Mouse (Mus musculus): Measurements from ENCODE around the gene Rgl2. TPM values are rescaled to one million over a fixed set of nuclear protein-coding genes. Genes with fewer than 3 reads are reported as not detected.

The Rgl2 gene
- polyA plus RNA-seq, 1 experiment from 2014 or later = 32.5 TPM

DNA sequence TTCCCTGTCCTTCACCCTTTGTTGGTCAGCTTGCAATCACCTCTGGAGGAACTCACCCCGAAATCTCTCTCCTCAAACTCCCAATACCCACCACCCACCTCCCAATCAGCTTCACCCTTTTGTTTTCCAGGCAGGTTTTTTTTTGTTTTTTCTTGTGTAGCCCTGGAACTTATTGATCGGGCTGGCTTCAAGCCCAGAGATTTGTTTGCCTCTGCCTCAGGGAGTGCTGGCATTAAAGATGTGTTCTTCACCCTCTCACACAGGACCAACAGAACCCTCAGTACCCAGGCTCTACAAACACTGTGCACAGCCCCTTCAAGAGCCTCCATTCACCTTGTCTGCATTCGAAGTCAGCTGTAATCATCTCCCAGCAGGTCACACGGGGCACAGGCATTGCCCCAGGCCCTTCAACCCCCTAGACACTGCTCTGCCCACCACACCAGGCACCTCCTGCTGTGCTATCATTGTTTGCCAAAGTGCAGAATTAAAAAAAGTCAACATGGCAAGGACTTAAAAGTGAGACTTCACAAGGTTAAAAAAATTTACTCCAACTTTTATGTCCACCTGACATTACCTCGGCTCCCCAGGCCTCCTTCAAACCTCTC, 24.7 kb downstream of the Rgl2 start:
- WGBS = 42% methylated on average over 5 of the region's 5 CpGs
- ATAC-seq (ENCODE audit: low FRiP score) = no peak
- no peak for DNase-seq (ENCODE audit: low spot score)
- Histone ChIP-seq H3K27me3 (ENCODE audit: control insufficient read depth, insufficient read depth, low read length) (no peaks in the 10 kb centered on the region), H3K4me3 (ENCODE audit: low read depth, low read length) (peak overlapping the region; percentile 97), H3K9me3 (ENCODE audit: control insufficient read depth, low read length) (no peaks in the 10 kb centered on the region), H3K9ac (ENCODE audit: low read depth, low read length) (peak overlapping the region; percentile 96), H3K36me3 (ENCODE audit: control insufficient read depth, insufficient read depth, low read length) (peaks cover 4% of the 10 kb centered on the region; the same call in 1 of the 2 replicates), H3K4me2 (replicated peaks; ENCODE audit: low read depth, low read length) (peak overlapping the region; percentile 96), H3K27ac (ENCODE audit: low read depth, low read length) (no peak overlapping the region), H3K4me1 (replicated peaks; ENCODE audit: control insufficient read depth, insufficient read depth, low read length) (peaks cover 19% of the 10 kb centered on the region)

DNA sequence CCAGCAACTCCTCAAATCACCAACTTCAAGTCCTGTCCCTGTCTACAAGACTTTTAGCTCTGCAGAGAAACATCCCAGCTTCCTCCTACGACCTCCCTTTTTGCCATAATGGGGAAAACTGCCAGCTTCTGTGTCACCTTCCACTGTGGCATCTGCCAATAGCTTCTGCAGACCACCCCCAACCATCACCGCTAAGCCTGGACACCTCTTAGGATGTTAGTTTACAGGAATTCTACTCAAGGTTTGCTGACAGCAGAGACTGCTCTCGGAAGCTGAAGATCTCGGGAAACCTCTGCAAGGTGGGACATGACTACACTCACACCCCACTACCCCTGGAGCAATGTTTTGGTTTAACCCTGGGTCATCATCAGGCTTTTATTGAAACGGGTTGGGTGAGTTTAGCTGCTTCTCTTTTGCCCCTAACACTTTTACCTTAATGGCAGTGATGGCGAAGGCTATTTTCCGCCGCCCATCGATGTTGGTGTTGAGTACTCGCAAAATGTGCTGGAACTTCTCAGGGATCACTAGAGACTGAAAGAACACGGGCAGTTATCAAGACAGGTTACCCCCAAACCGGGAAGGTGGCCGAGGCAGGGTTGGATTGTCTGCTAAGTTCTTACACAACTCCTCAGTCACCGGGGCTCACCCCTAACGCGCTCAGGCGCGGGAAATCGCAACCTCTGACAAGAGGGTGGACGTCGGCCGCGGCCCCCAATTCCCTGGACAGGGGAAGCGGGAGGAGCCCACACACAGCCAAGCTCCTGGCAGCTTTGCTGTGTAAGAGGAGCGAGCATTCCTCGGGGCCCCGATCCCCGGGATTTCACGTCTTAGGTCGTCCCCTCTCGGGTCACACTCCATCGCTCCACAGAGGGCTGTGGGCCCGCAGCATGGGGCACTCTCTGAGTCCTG, 25.6 kb downstream of the Rgl2 start:
- Histone ChIP-seq H3K27me3 (ENCODE audit: control insufficient read depth, insufficient read depth, low read length) (no peaks in the 10 kb centered on the region), H3K4me3 (ENCODE audit: low read depth, low read length) (peak overlapping the region; percentile 97), H3K4me2 (replicated peaks; ENCODE audit: low read depth, low read length) (peak overlapping the region; percentile 96), H3K36me3 (ENCODE audit: control insufficient read depth, insufficient read depth, low read length) (peaks cover 2% of the 10 kb centered on the region; the same call in 1 of the 2 replicates), H3K9ac (ENCODE audit: low read depth, low read length) (peak overlapping the region; percentile 96), H3K27ac (ENCODE audit: low read depth, low read length) (peak overlapping the region; percentile 81), H3K9me3 (ENCODE audit: control insufficient read depth, low read length) (no peaks in the 10 kb centered on the region), H3K4me1 (replicated peaks; ENCODE audit: control insufficient read depth, insufficient read depth, low read length) (peaks cover 19% of the 10 kb centered on the region)
- ATAC-seq (ENCODE audit: low FRiP score) = no peak
- no peak for DNase-seq (ENCODE audit: low spot score)
- 3% methylated on average over 33 of the region's 33 CpGs for WGBS

DNA sequence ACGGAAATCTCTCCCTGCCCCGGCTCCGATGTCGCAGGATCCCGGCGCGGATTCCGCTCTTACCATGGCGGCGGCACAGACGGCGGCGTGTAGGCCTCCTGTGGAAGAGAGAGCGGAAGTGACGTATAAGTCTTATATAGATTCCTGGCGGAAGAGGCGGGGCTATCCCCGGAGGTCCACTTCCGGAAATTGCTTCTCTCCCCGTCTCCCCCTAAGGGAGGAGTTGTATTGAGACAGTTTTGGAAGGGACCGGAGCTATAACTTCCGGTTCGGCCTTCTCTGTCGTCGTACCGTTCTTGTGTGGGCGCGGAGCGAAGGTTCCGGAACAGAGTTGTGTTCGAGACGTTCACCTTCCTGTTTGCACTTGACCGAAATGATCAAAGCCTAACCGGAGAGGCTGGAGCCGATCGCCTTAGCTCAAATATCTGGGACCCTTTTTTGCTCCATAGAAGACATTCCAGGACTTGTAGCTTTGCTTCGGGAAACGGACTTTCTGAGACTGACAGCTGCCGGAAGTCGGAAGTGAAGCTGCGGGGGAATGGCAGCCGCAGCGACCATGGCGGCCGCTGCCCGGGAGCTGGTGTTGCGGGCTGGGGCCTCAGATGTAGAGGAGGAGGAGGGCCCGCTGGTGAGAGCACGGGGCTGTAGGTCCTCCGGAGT, 26.3 kb downstream of the Rgl2 start, which contains the start of the genes Vps52 and Rps18:
Gene Vps52, plus strand, starts transcription at position 258 of the 660 bp plus-strand sequence.
Gene Rps18, minus strand, starts transcription at position 447 of the 660 bp plus-strand sequence.
- ATAC-seq (ENCODE audit: low FRiP score) = peak; percentile 83
- peak within 1 kb of the TSS; percentile 82 for H3K27ac ChIP-seq (ENCODE audit: low read depth, low read length)
- peak; percentile 96 for DNase-seq (ENCODE audit: low spot score)
- H3K9me3 ChIP-seq (ENCODE audit: control insufficient read depth, low read length) = no peaks in the 10 kb centered on the region
- H3K4me3 ChIP-seq (ENCODE audit: low read depth, low read length) = peak within 1 kb of the TSS; percentile 97
- WGBS = under 1% methylated on average over 50 of the region's 50 CpGs
- H3K4me1 ChIP-seq (replicated peaks; ENCODE audit: control insufficient read depth, insufficient read depth, low read length) = peaks cover 16% of the 10 kb centered on the region
- H3K4me2 ChIP-seq (replicated peaks; ENCODE audit: low read depth, low read length) = peak within 1 kb of the TSS; percentile 96
- H3K36me3 ChIP-seq (ENCODE audit: control insufficient read depth, insufficient read depth, low read length) = peaks cover 2% of the 10 kb centered on the region; the same call in 1 of the 2 replicates
- H3K27me3 ChIP-seq (ENCODE audit: control insufficient read depth, insufficient read depth, low read length) = no peaks in the 10 kb centered on the region
- peak within 1 kb of the TSS; percentile 96 for H3K9ac ChIP-seq (ENCODE audit: low read depth, low read length)

DNA sequence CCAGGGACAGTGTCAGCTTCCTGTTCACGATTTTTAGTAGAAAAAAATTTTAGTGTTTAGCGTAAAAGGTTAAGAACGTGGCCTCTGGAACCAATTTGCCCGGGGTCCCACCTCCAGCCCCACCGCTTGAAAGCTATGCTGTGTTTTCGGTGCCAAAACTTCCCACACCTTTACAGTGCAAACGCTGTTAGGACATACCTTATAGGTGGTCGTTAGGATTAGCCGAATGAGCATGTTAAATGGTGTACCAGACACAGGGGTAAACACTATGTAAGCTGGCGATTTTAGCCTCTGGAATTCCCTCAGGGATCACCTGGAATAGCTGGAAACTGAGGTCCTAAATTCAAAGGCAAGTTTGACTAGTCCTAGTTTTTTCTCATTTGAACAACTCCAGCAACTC, 27.0 kb downstream of the Rgl2 start:
- ATAC-seq (ENCODE audit: low FRiP score) = 0 out of 2 replicates have a peak, but pooled peaks have one; percentile 2
- Histone ChIP-seq H3K4me2 (replicated peaks; ENCODE audit: low read depth, low read length) (peak overlapping the region; percentile 77), H3K4me1 (replicated peaks; ENCODE audit: control insufficient read depth, insufficient read depth, low read length) (peaks cover 16% of the 10 kb centered on the region), H3K9ac (ENCODE audit: low read depth, low read length) (peak overlapping the region; percentile 71), H3K4me3 (ENCODE audit: low read depth, low read length) (peak overlapping the region; percentile 97), H3K27ac (ENCODE audit: low read depth, low read length) (peak overlapping the region; percentile 82), H3K9me3 (ENCODE audit: control insufficient read depth, low read length) (no peaks in the 10 kb centered on the region), H3K27me3 (ENCODE audit: control insufficient read depth, insufficient read depth, low read length) (no peaks in the 10 kb centered on the region), H3K36me3 (ENCODE audit: control insufficient read depth, insufficient read depth, low read length) (peaks cover 2% of the 10 kb centered on the region; the same call in 1 of the 2 replicates)
- WGBS = 6% methylated on average over 10 of the region's 10 CpGs
- no peak for DNase-seq (ENCODE audit: low spot score)

DNA sequence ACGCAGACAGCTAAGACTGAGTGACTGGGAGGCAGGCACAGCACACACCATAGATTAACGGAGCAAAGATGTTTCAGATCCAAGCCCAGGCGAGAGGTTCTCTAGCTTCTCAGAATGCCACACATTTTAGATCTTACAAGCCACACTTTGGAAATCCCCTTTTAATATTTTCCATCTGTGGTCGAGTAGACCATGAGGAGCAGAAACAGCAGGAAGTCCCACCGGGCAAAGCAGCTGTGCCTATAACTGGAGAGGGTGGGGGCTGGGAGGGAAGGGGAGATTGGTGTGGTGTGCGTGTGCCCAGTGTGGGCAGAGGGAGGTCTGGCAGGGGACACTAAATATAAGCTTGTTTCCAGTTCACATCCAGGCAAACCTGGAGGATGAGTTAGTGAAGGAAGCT, 28.1 kb downstream of the Rgl2 start:
- Histone ChIP-seq H3K9me3 (ENCODE audit: control insufficient read depth, low read length) (no peaks in the 10 kb centered on the region), H3K27ac (ENCODE audit: low read depth, low read length) (no peak overlapping the region), H3K4me3 (ENCODE audit: low read depth, low read length) (no peak overlapping the region), H3K4me2 (replicated peaks; ENCODE audit: low read depth, low read length) (no peak overlapping the region), H3K27me3 (ENCODE audit: control insufficient read depth, insufficient read depth, low read length) (no peaks in the 10 kb centered on the region), H3K4me1 (replicated peaks; ENCODE audit: control insufficient read depth, insufficient read depth, low read length) (peaks cover 11% of the 10 kb centered on the region), H3K9ac (ENCODE audit: low read depth, low read length) (no peak overlapping the region), H3K36me3 (ENCODE audit: control insufficient read depth, insufficient read depth, low read length) (peaks cover 2% of the 10 kb centered on the region; the same call in 1 of the 2 replicates)
- no peak for ATAC-seq (ENCODE audit: low FRiP score)
- WGBS = 83% methylated on average over 6 of the region's 6 CpGs
- no peak for DNase-seq (ENCODE audit: low spot score)

DNA sequence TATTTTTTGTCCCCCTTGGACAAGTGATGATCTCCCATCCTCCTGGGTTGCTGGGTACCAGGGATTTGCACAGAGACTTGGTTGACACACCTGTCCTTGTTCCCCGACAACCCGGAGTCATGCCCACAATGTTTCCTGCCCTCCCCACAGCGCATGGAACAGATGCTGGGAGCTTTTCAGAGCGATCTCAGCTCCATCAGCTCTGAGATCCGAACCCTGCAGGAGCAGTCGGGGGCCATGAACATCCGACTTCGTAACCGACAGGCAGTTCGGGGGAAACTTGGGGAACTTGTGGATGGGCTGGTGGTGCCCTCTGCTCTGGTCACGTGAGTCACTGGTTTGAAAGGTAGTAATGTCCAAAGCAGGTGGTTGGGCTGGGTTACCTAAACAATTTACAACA, 29.1 kb downstream of the Rgl2 start:
- Histone ChIP-seq H3K4me3 (ENCODE audit: low read depth, low read length) (no peak overlapping the region), H3K27me3 (ENCODE audit: control insufficient read depth, insufficient read depth, low read length) (no peaks in the 10 kb centered on the region), H3K27ac (ENCODE audit: low read depth, low read length) (no peak overlapping the region), H3K9ac (ENCODE audit: low read depth, low read length) (no peak overlapping the region), H3K9me3 (ENCODE audit: control insufficient read depth, low read length) (no peaks in the 10 kb centered on the region), H3K36me3 (ENCODE audit: control insufficient read depth, insufficient read depth, low read length) (no peaks in the 10 kb centered on the region), H3K4me2 (replicated peaks; ENCODE audit: low read depth, low read length) (no peak overlapping the region), H3K4me1 (replicated peaks; ENCODE audit: control insufficient read depth, insufficient read depth, low read length) (peaks cover 11% of the 10 kb centered on the region)
- ATAC-seq (ENCODE audit: low FRiP score) (no peak), DNase-seq (ENCODE audit: low spot score) (no peak)
- WGBS = 92% methylated on average over 11 of the region's 11 CpGs

DNA sequence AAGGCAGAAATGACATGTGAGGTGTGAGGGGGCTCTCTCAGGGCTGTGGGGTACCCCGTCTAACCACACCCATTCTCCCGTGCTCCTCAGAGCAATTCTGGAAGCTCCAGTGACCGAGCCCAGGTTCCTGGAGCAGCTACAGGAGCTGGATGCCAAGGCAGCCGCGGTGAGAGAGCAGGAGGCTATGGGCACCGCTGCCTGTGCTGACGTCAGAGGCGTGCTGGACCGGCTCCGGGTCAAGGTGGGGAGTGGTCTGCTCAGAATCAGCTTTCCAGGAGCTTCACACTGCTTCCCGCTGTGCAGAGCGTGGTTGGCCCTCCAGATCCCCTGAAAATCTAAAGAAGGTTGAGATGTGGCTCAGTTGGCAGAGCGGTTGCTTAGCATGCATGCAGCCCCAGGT, 29.8 kb downstream of the Rgl2 start:
- ATAC-seq (ENCODE audit: low FRiP score) (no peak), DNase-seq (ENCODE audit: low spot score) (no peak)
- Histone ChIP-seq H3K36me3 (ENCODE audit: control insufficient read depth, insufficient read depth, low read length) (no peaks in the 10 kb centered on the region), H3K4me3 (ENCODE audit: low read depth, low read length) (no peak overlapping the region), H3K4me2 (replicated peaks; ENCODE audit: low read depth, low read length) (no peak overlapping the region), H3K9me3 (ENCODE audit: control insufficient read depth, low read length) (no peaks in the 10 kb centered on the region), H3K27me3 (ENCODE audit: control insufficient read depth, insufficient read depth, low read length) (no peaks in the 10 kb centered on the region), H3K4me1 (replicated peaks; ENCODE audit: control insufficient read depth, insufficient read depth, low read length) (peaks cover 8% of the 10 kb centered on the region), H3K27ac (ENCODE audit: low read depth, low read length) (no peak overlapping the region), H3K9ac (ENCODE audit: low read depth, low read length) (no peak overlapping the region)
- WGBS = 95% methylated on average over 13 of the region's 13 CpGs

DNA sequence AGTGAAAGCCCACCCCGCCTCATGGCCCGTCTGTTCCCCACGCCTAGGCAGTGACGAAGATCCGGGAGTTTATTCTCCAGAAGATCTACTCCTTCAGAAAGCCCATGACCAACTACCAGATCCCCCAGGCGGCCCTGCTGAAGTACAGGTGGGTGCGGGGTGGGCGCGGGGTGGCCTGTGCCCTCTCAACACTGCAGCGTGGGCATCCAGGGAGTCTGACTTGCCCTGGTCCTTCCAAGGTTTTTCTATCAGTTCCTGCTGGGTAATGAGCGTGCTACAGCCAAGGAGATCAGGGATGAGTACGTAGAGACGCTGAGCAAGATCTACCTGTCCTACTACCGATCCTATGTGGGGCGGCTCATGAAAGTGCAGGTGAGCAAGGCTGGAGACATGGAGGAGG, 30.6 kb downstream of the Rgl2 start:
- Histone ChIP-seq H3K9me3 (ENCODE audit: control insufficient read depth, low read length) (no peaks in the 10 kb centered on the region), H3K27ac (ENCODE audit: low read depth, low read length) (no peak overlapping the region), H3K9ac (ENCODE audit: low read depth, low read length) (no peak overlapping the region), H3K4me1 (replicated peaks; ENCODE audit: control insufficient read depth, insufficient read depth, low read length) (peaks cover 3% of the 10 kb centered on the region; the same call in 1 of the 2 replicates), H3K36me3 (ENCODE audit: control insufficient read depth, insufficient read depth, low read length) (no peaks in the 10 kb centered on the region), H3K4me2 (replicated peaks; ENCODE audit: low read depth, low read length) (no peak overlapping the region), H3K27me3 (ENCODE audit: control insufficient read depth, insufficient read depth, low read length) (no peaks in the 10 kb centered on the region), H3K4me3 (ENCODE audit: low read depth, low read length) (no peak overlapping the region)
- DNase-seq (ENCODE audit: low spot score) (no peak), ATAC-seq (ENCODE audit: low FRiP score) (no peak)
- WGBS = 93% methylated on average over 15 of the region's 15 CpGs

All from hindbrain, embryonic 11.5 days (tissue).